Mouse (Mus musculus) heart, adult 2 months (tissue): ENCODE measurements around the gene Klk7. TPM values are rescaled to one million over a fixed set of nuclear protein-coding genes. Genes with fewer than 3 reads are reported as not detected.

Source experiments
- DNase-seq, 2 experiments: peaks; one replicate each; pipeline ENCODE4 v3.0.0; 2021
- H3K27ac ChIP-seq: fragments of 200-600 bp; 2 replicates; pipeline ENCODE4 v1.8.1; 2022
- H3K27me3 ChIP-seq: fragments of 200-500 bp; 2 replicates; pipeline ENCODE4 v1.6.1; 2012; ENCODE audit warnings: mild to moderate bottlenecking, low read length, inconsistent platforms, mixed read lengths; ENCODE audit not compliant: control insufficient read depth, insufficient read depth
- H3K36me3 ChIP-seq: fragments of 200-500 bp; 2 replicates; pipeline ENCODE4 v1.6.1; 2012; ENCODE audit warnings: low read length, inconsistent platforms; ENCODE audit not compliant: control insufficient read depth, insufficient read depth
- H3K4me1 ChIP-seq: fragments of 200-500 bp; 2 replicates; pipeline ENCODE4 v1.6.1; 2011; ENCODE audit warnings: low read length; ENCODE audit not compliant: control insufficient read depth, insufficient read depth
- H3K4me3 ChIP-seq: fragments of 200-600 bp; 2 replicates; pipeline ENCODE4 v1.8.1; 2022
- H3K79me2 ChIP-seq: fragments of 200-500 bp; replicated peaks from 2 replicates; pipeline ENCODE4 v1.6.1; 2012; ENCODE audit warnings: mild to moderate bottlenecking, inconsistent platforms, low read length, moderate library complexity, mixed read lengths; ENCODE audit not compliant: control insufficient read depth, insufficient read depth
- H3K9ac ChIP-seq: fragments of 200-500 bp; 2 replicates; pipeline ENCODE4 v1.6.1; 2012; ENCODE audit warnings: low read depth, mild to moderate bottlenecking, control low read depth, inconsistent platforms, low read length, mixed read lengths
- CTCF ChIP-seq: fragments of 200-600 bp; IDR thresholded peaks from 2 replicates; pipeline ENCODE4 v1.8.1; 2022; ENCODE audit warnings: antibody characterized with exemption, mild to moderate bottlenecking, moderate library complexity
- EP300 ChIP-seq: fragments of 200-500 bp; IDR thresholded peaks from 2 replicates; pipeline ENCODE4 v1.6.1; 2011; ENCODE audit warnings: low read depth, low read length, control low read depth; ENCODE audit not compliant: insufficient read depth
- POLR2A ChIP-seq: fragments of 200-500 bp; IDR thresholded peaks from 2 replicates; pipeline ENCODE4 v1.6.1; 2011; ENCODE audit warnings: mild to moderate bottlenecking, low read depth, low read length, control low read depth; ENCODE audit not compliant: insufficient read depth
- WGBS: fragments of 180-500 bp; shearing (Covaris S2); methylation state at CpG from one replicate; pipeline ENCODE4 v1.1.7; 2018; 5-methylcytosine and 5-hydroxymethylcytosine counted together
- intact Hi-C: fragments of 180-260 bp; cut with DNase I; formaldehyde crosslinking; loops from one replicate; pipeline ENCODE4 v1.15.1; 2025
- polyA plus RNA-seq: library from polyadenylated mRNA; depleted of rRNA; stranded (reverse); fragments of >200 nt; gene quantifications from 2 replicates; pipeline ENCODE4 v1.2.3, GENCODE M21; 2012
- total RNA-seq, 2 experiments: library from RNA; stranded (reverse); gene quantifications; 2 replicates each; pipeline ENCODE4 v1.2.3; 2021

The Klk7 gene
- total and polyA plus RNA-seq, 3 experiments: 0.08 TPM; not detected in 2

DNA sequence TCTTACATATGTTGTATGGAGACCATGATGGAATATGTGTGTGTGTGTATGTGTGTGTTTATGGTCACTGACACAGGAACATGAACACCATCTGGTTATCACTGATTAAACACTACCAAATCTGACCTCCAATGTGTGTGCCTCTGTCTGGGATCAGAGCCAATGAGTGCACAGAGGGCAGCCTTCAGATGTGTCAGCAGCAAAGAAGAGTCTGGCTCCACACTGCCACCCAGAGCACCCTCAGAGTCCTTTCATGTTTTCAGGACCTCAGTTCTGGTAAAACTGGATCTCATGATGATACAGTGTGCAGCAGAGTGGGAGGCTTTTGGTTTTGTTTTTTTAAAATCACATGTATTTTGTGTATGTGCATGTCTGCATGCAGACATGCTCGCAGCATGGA is 25.8 kb upstream of the Klk7 start:
- Histone ChIP-seq H3K4me3 (no peak overlapping the region), H3K27ac (no peak overlapping the region), H3K9ac (no peak overlapping the region), H3K27me3 (no peaks in the 10 kb centered on the region), H3K4me1 (0 out of 2 replicates have a peak, but pooled peaks cover under 1% of the 10 kb centered on the region), H3K79me2 (no peaks in the 10 kb centered on the region), H3K36me3 (no peaks in the 10 kb centered on the region)
- WGBS: 82% methylated on average over 1 of the region's 1 CpGs
- TF ChIP-seq CTCF (peak; percentile 32), EP300 (no peak)
- intact Hi-C loops: loop anchor here (10.0 kb wide), 1 partner anchor 210 kb away; the partner anchor contains the start of gene Zfp719
- DNase-seq: no peak

- Histone ChIP-seq H3K4me3 (no peak overlapping the region), H3K79me2 (no peaks in the 10 kb centered on the region), H3K27ac (no peak overlapping the region), H3K36me3 (no peaks in the 10 kb centered on the region), H3K9ac (no peak overlapping the region), H3K27me3 (no peaks in the 10 kb centered on the region), H3K4me1 (no peaks in the 10 kb centered on the region)
- intact Hi-C loops: loop anchor here (10.0 kb wide), 1 partner anchor 213 kb away; the partner anchor contains the start of gene Zfp719
- TF ChIP-seq CTCF (no peak), EP300 (no peak), POLR2A (no peak)
- 52% methylated on average over 3 of the region's 3 CpGs for WGBS
- DNase-seq: no peak
These were observed 23.0 kb upstream of the Klk7 start for GRCm38 (mm10) chr7:43788096-43788495.

DNA sequence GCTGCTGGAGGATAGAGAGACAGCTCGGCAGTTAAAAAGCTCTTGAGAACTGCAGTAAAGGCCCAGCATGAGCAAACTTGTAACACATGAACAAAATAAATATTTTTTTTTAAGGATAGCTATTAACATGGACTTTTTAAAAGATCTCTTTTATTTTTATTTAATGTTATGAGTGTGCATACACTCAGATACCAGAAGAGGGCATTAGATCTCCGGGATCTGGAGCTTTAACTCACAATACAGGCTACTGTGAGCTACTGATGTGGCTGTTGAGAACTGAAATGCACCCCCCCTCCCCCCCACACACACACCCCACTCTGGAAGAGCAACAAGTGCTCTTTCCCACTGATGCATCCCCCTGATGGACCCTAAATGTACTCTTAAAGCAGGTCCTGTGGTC is 21.8 kb upstream of the Klk7 start:
- intact Hi-C loops: loop anchor here (10.0 kb wide), 1 partner anchor 214 kb away; the partner anchor contains the start of gene Zfp719
- no peaks in the 10 kb centered on the region for H3K79me2 ChIP-seq
- DNase-seq: no peak

DNA sequence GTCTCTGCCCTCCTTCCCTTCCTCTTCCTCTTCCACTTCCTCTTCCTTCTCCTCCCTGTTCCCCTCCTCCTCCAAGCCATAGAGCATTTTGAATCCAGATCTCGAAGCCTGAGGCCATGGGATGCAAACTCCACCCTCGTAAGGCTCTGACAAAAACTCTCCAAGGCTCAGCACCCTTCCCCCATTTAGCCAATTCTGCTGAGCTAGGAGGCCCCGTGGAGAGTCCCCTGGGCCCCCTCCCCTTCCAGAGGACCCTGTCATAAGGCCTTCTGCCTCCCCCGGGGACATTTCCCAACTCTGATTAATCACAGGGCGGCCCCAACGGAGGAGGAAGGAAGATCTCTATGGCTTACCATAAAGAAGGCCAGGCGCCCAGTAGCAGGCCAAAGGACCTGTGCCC is 19.5 kb upstream of the Klk7 start, which contains the start of gene Klk9:
Gene Klk9 (plus strand): TSS at position 301 of the 400 bp plus-strand sequence.
- no peak for DNase-seq
- no peaks in the 10 kb centered on the region for H3K27me3 ChIP-seq
- no peaks in the 10 kb centered on the region for H3K4me1 ChIP-seq
- intact Hi-C loops: no loop called here
- H3K36me3 ChIP-seq: no peaks in the 10 kb centered on the region
- no peak within 1 kb of the TSS for H3K4me3 ChIP-seq
- no peaks in the 10 kb centered on the region for H3K79me2 ChIP-seq
- TF ChIP-seq POLR2A (no peak), CTCF (no peak), EP300 (no peak)
- H3K27ac ChIP-seq: no peak within 1 kb of the TSS
- WGBS: 69% methylated on average over 7 of the region's 7 CpGs
- no peak within 1 kb of the TSS for H3K9ac ChIP-seq

More for the DNA sequence above, 21.8 kb upstream of the Klk7 start:
- no peaks in the 10 kb centered on the region for H3K36me3 ChIP-seq
- no peak overlapping the region for H3K4me3 ChIP-seq
- TF ChIP-seq CTCF: peak; percentile 52
- no peak for TF ChIP-seq EP300
- no peak overlapping the region for H3K9ac ChIP-seq
- no peaks in the 10 kb centered on the region for H3K27me3 ChIP-seq
- H3K27ac ChIP-seq: no peak overlapping the region
- 65% methylated on average over 2 of the region's 2 CpGs for WGBS
- H3K4me1 ChIP-seq: no peaks in the 10 kb centered on the region

DNA sequence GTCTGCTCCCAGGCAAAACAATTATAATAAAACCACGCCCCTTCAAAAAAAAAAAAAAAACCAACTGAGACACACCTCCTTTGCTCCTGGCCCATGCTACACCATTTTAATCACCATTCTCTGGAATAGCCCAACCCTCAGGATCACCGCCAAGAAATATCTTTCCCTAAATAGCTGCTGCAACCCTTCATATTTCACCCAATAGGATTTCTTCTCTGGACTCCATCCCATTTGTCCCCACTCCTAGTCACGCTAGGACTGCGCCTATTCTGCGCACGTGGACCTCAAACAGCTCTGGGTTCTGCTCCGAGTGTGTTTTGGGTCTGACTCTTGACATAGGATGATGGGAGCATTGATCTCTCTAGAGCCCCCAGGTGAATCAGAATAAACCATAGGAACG is 14.7 kb upstream of the Klk7 start:
- no peaks in the 10 kb centered on the region for H3K27me3 ChIP-seq
- peak overlapping the region; percentile 54 for H3K4me3 ChIP-seq
- intact Hi-C loops: no loop called here
- no peaks in the 10 kb centered on the region for H3K36me3 ChIP-seq
- H3K27ac ChIP-seq: no peak overlapping the region
- WGBS: 8% methylated on average over 7 of the region's 8 CpGs
- H3K79me2 ChIP-seq: no peaks in the 10 kb centered on the region
- H3K9ac ChIP-seq: no peak overlapping the region
- DNase-seq: no peak
- H3K4me1 ChIP-seq: no peaks in the 10 kb centered on the region; the same call in 1 of the 2 replicates
- TF ChIP-seq EP300 (no peak), POLR2A (no peak), CTCF (no peak)

DNA sequence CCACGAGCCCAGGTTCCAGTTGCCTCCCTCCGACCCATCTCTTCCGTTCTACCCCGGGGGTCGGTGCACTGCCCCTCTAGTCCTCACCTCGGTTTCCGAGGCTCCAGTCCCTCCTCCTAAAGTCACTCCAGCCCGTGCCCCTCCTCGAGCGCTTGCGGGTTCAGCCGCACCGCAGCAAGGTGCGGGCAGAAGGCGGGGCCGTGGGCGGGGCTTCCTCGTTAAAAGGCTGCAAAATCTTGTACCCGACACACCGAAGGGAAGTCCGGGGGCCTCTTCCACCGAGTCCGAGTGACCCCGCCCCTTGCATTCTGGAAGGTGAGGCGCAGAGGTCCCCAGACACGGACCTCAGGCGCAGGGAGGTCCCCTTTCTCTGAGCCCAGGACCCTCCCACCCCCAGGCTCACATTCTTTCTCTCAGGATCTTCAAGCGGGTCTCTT is 13.7 kb upstream of the Klk7 start, which contains the start of gene Klk8:
Gene Klk8 (plus strand): TSS at position 245 of the 437 bp plus-strand sequence.
- intact Hi-C loops: no loop called here
- Histone ChIP-seq H3K79me2 (no peaks in the 10 kb centered on the region), H3K9ac (peak within 1 kb of the TSS; percentile 45), H3K27me3 (no peaks in the 10 kb centered on the region), H3K36me3 (no peaks in the 10 kb centered on the region), H3K27ac (peak within 1 kb of the TSS; percentile 65), H3K4me1 (no peaks in the 10 kb centered on the region; the same call in 1 of the 2 replicates), H3K4me3 (peak within 1 kb of the TSS; percentile 54)
- 2% methylated on average over 28 of the region's 28 CpGs for WGBS
- peak; percentile 51 to 59 for DNase-seq
- TF ChIP-seq EP300 (no peak), POLR2A (no peak), CTCF (no peak)
